Mouse (Mus musculus) left cerebral cortex, postnatal 4 days (tissue): Measurements from ENCODE around the gene Gm11032. TPM values are rescaled to one million over a fixed set of nuclear protein-coding genes. Genes with fewer than 3 reads are reported as not detected.
"Not testable (repeated sequence)": the region's sequence is repeated elsewhere in the genome, so short reads cannot be mapped to it uniquely, and the experiment has no call there.

Source experiments
- DNase-seq: peaks from one replicate; pipeline ENCODE4 v3.0.0-alpha.2; 2022
- intact Hi-C: fragments of 180-260 bp; cut with DNase I; formaldehyde crosslinking; loops from one replicate; pipeline ENCODE4 v1.15.1; 2025
- total RNA-seq, 2 experiments: library from RNA; stranded (reverse); gene quantifications; 2 replicates each; pipeline ENCODE4 v1.2.3; 2021

Gene Gm11032
- total RNA-seq, 2 experiments from 2014 or later: not detected

DNA sequence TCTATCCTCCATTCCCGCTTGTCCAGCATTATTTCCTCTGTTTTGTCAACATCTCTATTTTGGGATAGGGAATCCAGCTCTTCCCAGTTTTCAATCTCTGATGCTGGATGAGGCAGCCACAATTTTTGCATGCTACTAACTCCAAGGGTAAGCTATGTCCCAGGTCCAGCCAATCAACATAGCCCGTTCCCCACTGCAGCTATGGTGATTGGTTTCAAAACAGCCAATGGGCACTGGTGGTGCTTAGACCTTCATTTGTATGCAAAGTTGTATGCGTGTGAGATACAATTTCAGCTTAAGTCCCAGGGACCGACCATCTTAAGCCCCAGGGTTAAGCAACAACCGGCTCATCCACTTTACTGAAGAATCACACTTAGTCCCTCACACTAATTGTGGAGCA is 3.1 kb downstream of the Gm11032 start:
- no peak for DNase-seq
- intact Hi-C loops: no loop called here

DNA sequence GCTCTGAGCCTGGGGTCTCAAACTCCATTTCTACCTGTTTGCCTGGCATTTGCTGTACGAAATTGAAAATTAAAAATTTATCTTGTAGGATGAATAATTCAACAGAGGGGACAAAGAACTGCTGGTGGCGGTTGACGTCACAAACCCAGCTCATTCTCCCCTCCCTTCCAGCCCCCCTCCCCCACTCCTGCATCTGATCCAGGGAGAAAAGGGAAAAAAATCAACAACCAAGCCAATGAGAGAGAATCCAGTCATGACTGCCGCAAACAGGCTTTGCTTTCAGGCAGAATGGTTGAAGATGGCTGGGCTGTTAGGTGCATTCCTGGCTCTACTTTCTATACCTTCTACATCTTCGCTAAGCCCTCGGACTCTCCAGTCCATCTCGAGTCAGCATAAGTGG is 6.1 kb downstream of the Gm11032 start:
- DNase-seq: no peak
- intact Hi-C loops: no loop called here

DNA sequence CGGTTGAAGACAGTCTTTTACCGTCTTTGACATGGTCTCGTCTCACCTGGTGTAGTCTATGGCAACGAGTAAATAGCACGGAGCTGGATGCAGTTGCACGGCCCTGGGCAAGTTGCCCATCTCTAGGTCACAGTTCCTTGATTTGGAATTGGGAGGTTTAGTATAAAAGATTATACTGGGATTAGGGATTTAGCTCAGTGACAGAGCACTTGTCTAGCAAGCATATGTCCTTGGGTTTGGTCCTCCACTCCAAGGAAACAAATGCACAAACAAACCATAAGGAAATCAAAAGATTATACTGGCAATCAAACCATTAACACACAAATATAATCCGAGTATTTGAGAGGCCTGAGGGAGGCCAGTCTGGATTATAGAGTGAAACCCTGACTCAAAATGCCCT is 7.8 kb downstream of the Gm11032 start:
- intact Hi-C loops: no loop called here
- DNase-seq: no peak

DNA sequence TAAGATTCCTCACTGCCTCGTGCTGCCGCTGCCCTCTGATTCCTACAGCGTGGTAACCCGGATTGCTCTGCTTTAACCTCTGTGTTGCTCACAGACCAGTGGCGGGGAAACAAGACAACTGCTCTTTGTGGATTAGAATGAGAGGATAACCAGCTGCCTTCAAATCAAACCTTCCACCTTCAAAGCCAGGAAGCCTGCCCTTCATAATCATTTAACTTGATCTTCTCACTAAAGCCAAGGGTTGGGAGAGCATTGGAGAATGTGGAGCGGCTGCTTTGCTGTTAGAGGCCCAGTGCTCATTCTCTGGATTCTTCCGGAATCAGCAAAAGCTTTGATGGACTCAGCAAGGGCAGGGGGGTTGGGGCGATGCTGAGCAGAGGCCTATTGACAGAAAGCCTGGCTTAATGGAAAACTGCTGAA is 10.0 kb downstream of the Gm11032 start:
- intact Hi-C loops: no loop called here
- DNase-seq: no peak

DNA sequence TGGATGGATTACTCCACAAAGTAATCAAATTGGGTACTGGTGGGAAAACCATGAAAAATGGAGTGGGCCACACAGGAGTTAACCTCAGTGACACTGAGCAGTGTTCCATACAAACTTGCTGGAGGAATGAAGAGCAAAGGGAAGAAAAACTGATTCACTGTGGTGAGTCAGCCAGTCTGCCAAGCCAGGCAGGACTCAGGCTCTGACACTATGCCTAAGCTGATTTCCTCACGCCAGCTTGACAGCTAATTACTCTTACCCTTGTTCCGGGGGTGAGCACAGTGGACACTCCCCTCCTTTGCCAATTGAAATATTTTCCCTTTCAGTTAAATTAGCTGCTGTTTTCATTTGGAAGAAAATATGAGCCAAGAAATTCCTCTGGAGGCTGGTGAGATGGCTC is 13.6 kb downstream of the Gm11032 start:
- DNase-seq: no peak
- intact Hi-C loops: no loop called here

DNA sequence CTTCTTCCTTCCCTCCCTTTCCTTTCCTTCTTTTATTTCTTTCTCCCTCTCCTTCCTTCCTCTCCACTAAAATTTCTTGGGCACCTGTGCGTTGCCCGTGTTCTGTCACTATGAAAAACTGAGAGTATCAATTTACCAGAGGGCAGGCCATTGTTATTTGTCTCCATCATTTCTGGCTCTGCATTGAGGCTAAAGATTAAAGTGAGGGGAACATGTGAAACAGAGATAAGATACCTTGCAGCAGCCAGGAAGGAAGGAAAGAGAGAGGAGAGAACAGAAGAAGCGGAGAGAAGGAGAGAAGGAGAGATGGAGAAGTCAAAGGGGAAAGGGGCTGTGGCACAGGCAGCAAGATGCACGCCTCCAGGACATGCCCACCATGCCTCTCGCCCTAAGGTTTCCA is 14.5 kb downstream of the Gm11032 start:
- DNase-seq: no peak
- intact Hi-C loops: no loop called here

DNA sequence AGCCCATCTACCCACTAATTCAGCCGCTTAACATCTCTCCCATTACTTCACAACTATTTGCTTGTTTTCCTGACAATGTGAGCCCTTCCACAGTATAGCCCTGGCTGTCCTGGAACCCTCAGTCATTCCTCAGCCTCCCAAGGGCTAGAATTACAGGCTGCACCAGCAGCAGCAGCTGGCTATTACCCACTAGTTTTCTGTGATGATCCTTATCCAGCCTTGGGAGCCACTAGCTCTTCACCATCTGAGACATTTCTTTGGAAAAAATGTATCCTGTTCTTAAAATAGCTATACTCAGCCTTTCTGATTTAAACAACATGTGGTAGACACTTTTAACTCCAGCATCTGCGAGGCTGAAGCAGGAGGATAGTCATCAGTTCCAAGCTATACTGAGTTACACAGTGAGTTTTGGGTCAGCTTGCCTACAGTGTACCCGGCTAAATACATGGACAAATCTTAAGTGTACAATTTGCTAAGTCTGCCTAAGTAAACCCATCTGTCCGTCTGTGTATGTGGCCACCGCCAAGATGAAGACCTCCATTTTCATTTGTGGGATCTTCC is 17.0 kb downstream of the Gm11032 start:
- intact Hi-C loops: no loop called here
- no peak for DNase-seq

DNA sequence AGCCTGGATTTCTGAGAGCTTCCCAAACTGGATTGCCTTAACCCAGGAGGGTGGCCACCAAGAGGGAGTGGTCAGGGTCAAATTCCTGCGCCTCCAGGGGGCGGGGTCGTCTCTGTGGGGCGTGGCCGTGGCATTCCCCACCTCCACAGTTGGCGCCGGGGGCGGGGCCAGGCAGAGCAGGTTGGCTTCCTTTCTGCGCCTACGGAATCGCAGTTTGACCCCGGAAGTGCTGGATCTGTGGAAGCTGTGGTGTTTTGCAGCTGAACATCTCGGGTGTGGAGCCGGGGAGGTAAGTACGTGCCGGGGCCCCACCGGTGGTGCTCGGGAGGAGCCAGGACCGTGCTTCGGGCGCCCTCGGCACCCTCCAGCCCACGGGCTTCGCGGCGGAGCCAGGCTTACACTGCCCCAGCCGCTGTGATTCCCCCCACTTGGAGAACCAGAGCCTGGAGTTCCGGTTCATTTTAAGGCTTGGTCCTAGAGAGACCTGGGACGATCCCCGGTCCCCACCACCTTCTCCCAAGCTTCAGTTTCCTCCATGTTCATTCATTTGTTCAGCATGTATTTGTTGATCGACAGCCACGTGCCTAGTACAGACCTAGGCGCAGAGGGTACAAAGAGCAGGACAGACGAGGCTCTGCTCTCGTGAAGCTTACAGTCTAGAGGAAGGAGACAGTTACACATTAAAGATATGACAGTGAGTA is 17.8 kb downstream of the Gm11032 start, which contains the start of gene Ascc2:
Gene Ascc2 (plus strand): TSS at position 214 of the 701 bp plus-strand sequence.
- peak; percentile 90 for DNase-seq
- intact Hi-C loops: no loop called here

DNA sequence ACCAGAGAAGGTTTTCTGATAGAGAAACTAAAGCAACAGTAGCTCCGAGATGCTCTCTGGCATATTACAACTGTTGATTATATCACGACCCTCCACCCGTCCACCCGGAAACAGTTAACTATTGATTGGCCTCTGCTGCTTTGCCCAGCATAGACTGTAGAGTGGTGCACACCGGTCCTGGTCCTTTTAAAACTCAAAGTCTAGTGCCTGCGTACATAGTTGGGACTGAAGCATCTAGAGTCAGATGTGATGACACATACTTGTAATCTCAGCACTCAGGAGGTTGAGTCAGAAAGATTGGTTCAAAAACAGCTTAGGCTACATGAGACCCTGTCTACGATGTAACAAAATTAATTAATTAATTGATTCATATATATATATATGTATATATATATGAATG is 18.4 kb downstream of the Gm11032 start:
- no peak for DNase-seq
- intact Hi-C loops: no loop called here

DNA sequence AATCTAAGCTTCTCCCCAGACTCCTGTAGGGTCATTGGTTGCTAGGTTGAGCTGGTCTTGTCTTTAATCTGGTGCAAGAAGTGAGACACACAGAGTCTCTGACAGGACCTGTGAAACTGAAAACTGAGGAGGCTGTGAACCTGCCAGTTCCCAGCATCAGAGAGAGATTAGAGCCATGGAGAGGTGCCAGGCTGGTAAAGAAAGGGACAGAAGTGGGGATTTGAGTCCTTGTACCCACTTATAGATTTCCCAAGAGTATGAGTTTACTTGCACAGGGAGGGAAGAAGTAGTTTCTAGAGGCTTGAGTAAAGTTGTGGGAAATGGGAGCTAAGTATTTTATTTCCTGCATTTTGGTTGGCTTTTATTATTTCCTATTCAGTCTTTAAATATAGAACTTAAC is 21.3 kb downstream of the Gm11032 start:
- no peak for DNase-seq
- intact Hi-C loops: no loop called here

DNA sequence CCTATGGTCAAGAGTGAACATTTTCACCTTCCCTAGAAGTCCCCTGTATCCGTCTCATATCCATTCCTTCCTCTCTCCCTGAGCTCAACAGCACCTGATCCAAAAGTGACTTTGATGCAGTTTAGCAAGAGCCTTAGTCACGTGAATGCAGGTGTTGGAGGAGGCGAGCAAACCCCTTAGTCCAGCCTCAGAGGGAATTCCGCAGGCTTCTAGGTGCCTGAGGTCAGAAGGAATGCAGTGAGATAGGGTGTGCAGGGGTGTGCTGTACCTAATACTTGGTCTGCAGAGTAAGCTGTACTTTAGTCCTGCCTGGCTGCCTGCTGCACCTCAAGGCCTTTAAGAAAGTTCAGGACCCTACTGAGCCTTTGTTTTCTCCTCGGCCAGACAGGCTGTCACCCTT is 23.9 kb downstream of the Gm11032 start:
- intact Hi-C loops: no loop called here
- no peak for DNase-seq

DNA sequence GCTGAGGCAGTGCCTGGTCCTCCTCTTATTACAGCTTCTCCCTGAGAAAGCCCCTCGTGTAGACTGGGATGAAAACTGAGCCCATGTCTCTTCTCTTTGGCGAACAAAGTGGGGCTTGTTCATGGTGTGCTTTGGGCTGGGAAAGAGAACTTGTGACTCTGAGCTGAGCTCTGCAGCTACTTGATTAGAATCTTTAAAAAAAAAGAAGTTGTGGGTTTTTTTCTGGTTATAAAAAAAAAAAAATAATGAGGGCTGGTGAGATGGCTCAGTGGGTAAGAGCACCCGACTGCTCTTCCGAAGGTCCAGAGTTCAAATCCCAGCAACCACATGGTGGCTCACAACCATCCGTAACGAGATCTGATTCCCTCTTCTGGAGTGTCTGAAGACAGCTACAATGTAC is 25.3 kb downstream of the Gm11032 start:
- DNase-seq, intact Hi-C loops: not testable (repeated sequence)

DNA sequence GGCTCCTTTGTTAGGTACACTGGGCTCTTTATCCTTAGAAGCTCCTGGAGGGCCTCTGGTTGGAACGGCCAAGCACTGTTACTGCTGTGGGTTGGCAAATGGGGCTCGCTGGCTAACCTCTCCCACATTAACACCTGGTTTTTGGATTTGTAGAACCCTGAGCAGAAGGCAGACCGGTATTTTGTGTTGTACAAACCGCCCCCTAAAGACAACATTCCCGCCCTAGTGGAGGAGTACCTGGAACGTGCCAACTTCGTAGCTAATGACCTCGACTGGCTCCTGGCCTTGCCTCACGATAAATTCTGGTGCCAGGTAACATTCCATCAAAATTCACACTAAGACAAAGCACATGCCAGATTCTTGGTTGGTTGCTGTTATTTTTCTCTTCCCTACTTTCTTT is 26.5 kb downstream of the Gm11032 start:
- intact Hi-C loops: no loop called here
- no peak for DNase-seq

DNA sequence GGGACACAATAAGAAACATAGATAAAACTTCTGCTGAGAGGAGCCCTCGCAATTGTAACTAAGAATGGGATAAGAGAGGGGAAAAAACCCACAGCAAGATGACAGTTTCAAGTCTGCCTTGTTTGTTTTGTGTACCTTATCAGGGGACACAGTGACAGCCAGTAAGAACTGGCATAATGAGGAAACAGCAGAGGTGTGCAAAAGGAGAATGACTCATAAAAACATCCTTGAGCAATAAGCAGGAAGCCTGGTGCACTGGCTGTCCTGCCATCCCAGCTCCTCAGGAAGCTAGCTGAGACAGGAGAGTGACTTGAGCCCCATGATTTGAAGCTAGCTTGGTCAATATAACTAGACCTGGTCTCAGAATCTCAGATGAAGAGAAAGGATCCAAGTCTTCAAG is 40.0 kb downstream of the Gm11032 start:
- intact Hi-C loops: no loop called here
- DNase-seq: no peak

DNA sequence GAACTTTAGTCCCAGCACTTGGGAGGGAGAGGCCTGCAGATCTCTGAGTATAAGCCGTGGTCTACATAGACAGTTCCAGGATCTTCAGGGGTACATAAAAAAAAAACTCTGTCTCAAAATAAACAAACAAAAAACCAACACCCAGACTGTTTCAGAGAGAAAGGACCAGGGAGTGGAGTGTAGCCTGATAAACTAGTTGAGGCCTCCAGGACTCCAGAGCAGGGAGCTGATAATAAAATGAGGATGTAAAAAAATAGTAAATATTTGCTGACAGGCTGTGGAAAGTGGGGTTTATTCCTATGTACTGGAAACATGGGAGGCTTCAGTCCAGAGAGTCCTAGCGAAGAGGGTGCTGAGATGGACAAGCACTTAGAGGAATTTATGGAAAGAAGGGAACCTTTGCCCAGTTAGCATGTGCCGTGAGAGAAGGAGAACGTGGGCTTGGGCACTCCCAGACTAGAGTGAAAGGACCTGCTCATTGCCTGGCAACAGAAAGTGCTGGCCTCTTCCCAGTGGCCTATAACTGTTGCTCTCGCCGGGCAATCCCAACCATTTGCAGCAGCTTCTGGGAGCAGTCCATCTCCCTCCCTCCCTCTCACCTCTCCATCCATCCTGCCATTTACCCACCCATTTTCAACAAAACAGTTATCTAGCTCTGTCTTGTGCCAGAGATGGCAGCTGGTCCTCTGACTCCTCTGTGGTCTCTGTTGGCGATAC is 40.6 kb downstream of the Gm11032 start:
- DNase-seq: peak; percentile 52
- intact Hi-C loops: no loop called here

DNA sequence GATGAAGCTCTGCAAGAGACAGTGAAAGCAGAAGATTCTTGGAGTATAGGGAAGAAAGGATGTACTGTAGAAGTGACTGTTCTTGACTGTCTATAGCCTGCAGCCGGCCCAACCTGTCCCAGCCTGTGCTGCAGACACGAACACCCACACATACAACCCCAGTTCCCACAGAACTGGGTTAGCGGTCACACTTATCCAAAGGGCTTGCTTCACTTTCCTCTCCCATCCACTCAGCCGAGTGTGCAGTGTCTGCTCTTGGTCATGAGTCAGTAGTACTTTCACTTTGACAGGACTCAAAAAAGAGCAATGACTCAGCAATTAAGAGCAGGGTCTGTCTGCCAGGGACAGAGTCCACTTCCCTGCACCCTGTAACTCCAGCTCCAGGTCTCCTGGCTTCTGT is 41.5 kb downstream of the Gm11032 start:
- DNase-seq: no peak
- intact Hi-C loops: no loop called here

DNA sequence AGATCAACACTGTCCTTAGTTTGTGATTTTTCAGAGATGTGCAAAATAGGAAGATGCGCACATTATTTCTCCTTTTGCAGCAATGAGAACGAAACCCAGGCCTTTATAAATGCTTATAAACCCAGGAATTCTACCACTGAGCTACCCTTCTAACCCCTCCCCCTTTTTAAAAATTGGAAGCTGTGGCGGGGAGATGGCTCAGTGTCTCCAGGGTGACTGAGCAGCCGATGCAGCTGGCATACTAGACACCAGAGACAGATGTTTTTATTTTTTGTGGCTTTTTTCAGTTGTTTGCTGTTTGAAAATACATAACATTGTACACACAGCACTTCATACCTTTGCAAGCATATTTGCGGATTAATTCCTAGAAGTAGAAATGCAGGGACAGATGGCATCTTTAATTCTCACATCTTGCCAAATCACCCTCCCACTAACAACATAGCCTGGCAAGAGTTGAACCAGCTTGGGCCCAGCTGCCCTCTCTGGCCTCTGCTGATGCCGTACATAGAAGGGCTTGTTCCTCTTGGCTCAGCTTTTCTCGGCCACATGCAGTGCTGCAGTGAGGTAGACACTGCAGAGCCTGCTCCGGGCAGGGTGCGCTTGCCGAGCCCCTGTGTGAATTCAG is 42.1 kb downstream of the Gm11032 start:
- intact Hi-C loops: no loop called here
- peak; percentile 83 for DNase-seq

DNA sequence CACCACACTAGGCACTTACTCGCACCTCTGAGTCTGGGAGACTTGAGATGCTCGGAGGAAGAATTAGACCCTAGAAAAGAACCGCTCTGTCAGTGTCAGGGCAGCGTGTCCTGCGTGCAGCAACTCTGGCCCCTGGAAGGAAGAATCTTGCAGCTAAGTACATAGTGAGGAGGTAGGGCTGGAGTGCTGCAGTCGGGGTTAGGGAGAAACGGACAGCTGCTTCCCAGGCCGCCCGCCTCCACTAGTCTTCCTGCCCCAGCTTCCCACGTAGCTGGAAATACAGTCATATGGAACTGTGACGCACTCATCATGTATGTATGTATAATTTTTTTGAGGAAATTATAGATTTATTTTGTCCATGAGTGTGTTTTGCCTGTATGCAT is 42.6 kb downstream of the Gm11032 start:
- DNase-seq: no peak
- intact Hi-C loops: no loop called here
